Mouse (Mus musculus): ENCODE data around the gene 4930412O13Rik. TPM values are rescaled to one million over a fixed set of nuclear protein-coding genes. Genes with fewer than 3 reads are reported as not detected.

The 4930412O13Rik gene
- polyA plus RNA-seq, 1 experiment from 2014 or later, result not detected

GRCm38 (mm10) chr2:9905995-9906394 lies 24.9 kb downstream of the 4930412O13Rik start:
- Histone ChIP-seq H3K27me3 (ENCODE audit: control insufficient read depth, insufficient read depth, low read length) (0 out of 2 replicates have a peak, but pooled peaks cover 3% of the 10 kb centered on the region), H3K36me3 (ENCODE audit: control insufficient read depth, insufficient read depth, low read length) (no peaks in the 10 kb centered on the region), H3K4me3 (ENCODE audit: low read depth, low read length) (no peak overlapping the region), H3K9ac (replicated peaks; ENCODE audit: low read depth, low read length) (no peak overlapping the region), H3K27ac (ENCODE audit: low read depth, low read length) (no peak overlapping the region), H3K4me2 (ENCODE audit: low read depth, low read length) (no peak overlapping the region), H3K4me1 (ENCODE audit: control insufficient read depth, insufficient read depth, low read length) (no peaks in the 10 kb centered on the region), H3K9me3 (ENCODE audit: control insufficient read depth, low read length) (no peaks in the 10 kb centered on the region)
- ATAC-seq (ENCODE audit: low read depth), result no peak
- WGBS, result 11% methylated on average over 11 of the region's 11 CpGs

- H3K27me3 ChIP-seq (ENCODE audit: control insufficient read depth, insufficient read depth, low read length), result no peaks in the 10 kb centered on the region
- no peak for ATAC-seq (ENCODE audit: low read depth)
- no peak overlapping the region for H3K4me2 ChIP-seq (ENCODE audit: low read depth, low read length)
- no peak overlapping the region for H3K27ac ChIP-seq (ENCODE audit: low read depth, low read length)
- H3K9me3 ChIP-seq (ENCODE audit: control insufficient read depth, low read length), result no peaks in the 10 kb centered on the region
- 91% methylated on average over 9 of the region's 9 CpGs for WGBS
- peaks cover 6% of the 10 kb centered on the region; the same call in 1 of the 2 replicates for H3K36me3 ChIP-seq (ENCODE audit: control insufficient read depth, insufficient read depth, low read length)
- H3K9ac ChIP-seq (replicated peaks; ENCODE audit: low read depth, low read length), result no peak overlapping the region
- no peaks in the 10 kb centered on the region for H3K4me1 ChIP-seq (ENCODE audit: control insufficient read depth, insufficient read depth, low read length)
- no peak overlapping the region for H3K4me3 ChIP-seq (ENCODE audit: low read depth, low read length)
Measured at GRCm38 (mm10) chr2:9917602-9918001, 36.5 kb downstream of the 4930412O13Rik start.

- Histone ChIP-seq H3K9me3 (ENCODE audit: control insufficient read depth, low read length) (no peaks in the 10 kb centered on the region), H3K36me3 (ENCODE audit: control insufficient read depth, insufficient read depth, low read length) (peaks cover 6% of the 10 kb centered on the region; the same call in 1 of the 2 replicates), H3K27ac (ENCODE audit: low read depth, low read length) (no peak overlapping the region), H3K4me1 (ENCODE audit: control insufficient read depth, insufficient read depth, low read length) (no peaks in the 10 kb centered on the region), H3K27me3 (ENCODE audit: control insufficient read depth, insufficient read depth, low read length) (no peaks in the 10 kb centered on the region), H3K4me2 (ENCODE audit: low read depth, low read length) (no peak overlapping the region), H3K4me3 (ENCODE audit: low read depth, low read length) (no peak overlapping the region), H3K9ac (replicated peaks; ENCODE audit: low read depth, low read length) (no peak overlapping the region)
- 92% methylated on average over 17 of the region's 17 CpGs for WGBS
- no peak for ATAC-seq (ENCODE audit: low read depth)
Measured at GRCm38 (mm10) chr2:9918691-9919471, 37.8 kb downstream of the 4930412O13Rik start.

- Histone ChIP-seq H3K4me2 (ENCODE audit: low read depth, low read length) (no peak overlapping the region), H3K9me3 (ENCODE audit: control insufficient read depth, low read length) (no peaks in the 10 kb centered on the region), H3K36me3 (ENCODE audit: control insufficient read depth, insufficient read depth, low read length) (no peaks in the 10 kb centered on the region), H3K9ac (replicated peaks; ENCODE audit: low read depth, low read length) (no peak overlapping the region), H3K4me1 (ENCODE audit: control insufficient read depth, insufficient read depth, low read length) (no peaks in the 10 kb centered on the region), H3K4me3 (ENCODE audit: low read depth, low read length) (no peak overlapping the region), H3K27ac (ENCODE audit: low read depth, low read length) (no peak overlapping the region), H3K27me3 (ENCODE audit: control insufficient read depth, insufficient read depth, low read length) (no peaks in the 10 kb centered on the region)
- no peak for ATAC-seq (ENCODE audit: low read depth)
- 44% methylated on average over 7 of the region's 7 CpGs for WGBS
Measured at GRCm38 (mm10) chr2:9926194-9926904, 45.3 kb downstream of the 4930412O13Rik start.

- Histone ChIP-seq H3K9ac (replicated peaks; ENCODE audit: low read depth, low read length) (no peak overlapping the region), H3K4me2 (ENCODE audit: low read depth, low read length) (no peak overlapping the region), H3K27ac (ENCODE audit: low read depth, low read length) (no peak overlapping the region), H3K27me3 (ENCODE audit: control insufficient read depth, insufficient read depth, low read length) (no peaks in the 10 kb centered on the region), H3K4me3 (ENCODE audit: low read depth, low read length) (no peak overlapping the region), H3K9me3 (ENCODE audit: control insufficient read depth, low read length) (no peaks in the 10 kb centered on the region), H3K36me3 (ENCODE audit: control insufficient read depth, insufficient read depth, low read length) (no peaks in the 10 kb centered on the region), H3K4me1 (ENCODE audit: control insufficient read depth, insufficient read depth, low read length) (no peaks in the 10 kb centered on the region)
- ATAC-seq (ENCODE audit: low read depth), result no peak
- WGBS, result 79% methylated on average over 4 of the region's 4 CpGs
Measured at GRCm38 (mm10) chr2:9926905-9927283, 45.8 kb downstream of the 4930412O13Rik start.

Other genes with a start within 250 kb of the 4930412O13Rik start
- 0.46 TPM in 1 of 2 replicates, not detected in the other for gene 9230102O04Rik, start 8.3 kb downstream of the 4930412O13Rik start, polyA plus RNA-seq (2014; fragmentation: Nextera tagmentation; extraction: Ambion mirVana)
- 8.7 and 13.3 TPM in 2 replicates for gene Gata3, start 8.8 kb downstream of the 4930412O13Rik start, polyA plus RNA-seq (2014; fragmentation: Nextera tagmentation; extraction: Ambion mirVana)
- 14.3 and 14.7 TPM in 2 replicates for gene Taf3, start 167.3 kb downstream of the 4930412O13Rik start, polyA plus RNA-seq (2014; fragmentation: Nextera tagmentation; extraction: Ambion mirVana)
- gene Atp5c1, start 199.3 kb downstream of the 4930412O13Rik start, polyA plus RNA-seq (2014; fragmentation: Nextera tagmentation; extraction: Ambion mirVana), result 612 and 652 TPM in 2 replicates
- gene Kin, start 199.3 kb downstream of the 4930412O13Rik start, polyA plus RNA-seq (2014; fragmentation: Nextera tagmentation; extraction: Ambion mirVana), result 26.8 and 29.5 TPM in 2 replicates

All from neural tube, embryonic 14.5 days (tissue).